Mouse (Mus musculus): Measurements from ENCODE around the gene Cux2.

Cux2 gene

DNA sequence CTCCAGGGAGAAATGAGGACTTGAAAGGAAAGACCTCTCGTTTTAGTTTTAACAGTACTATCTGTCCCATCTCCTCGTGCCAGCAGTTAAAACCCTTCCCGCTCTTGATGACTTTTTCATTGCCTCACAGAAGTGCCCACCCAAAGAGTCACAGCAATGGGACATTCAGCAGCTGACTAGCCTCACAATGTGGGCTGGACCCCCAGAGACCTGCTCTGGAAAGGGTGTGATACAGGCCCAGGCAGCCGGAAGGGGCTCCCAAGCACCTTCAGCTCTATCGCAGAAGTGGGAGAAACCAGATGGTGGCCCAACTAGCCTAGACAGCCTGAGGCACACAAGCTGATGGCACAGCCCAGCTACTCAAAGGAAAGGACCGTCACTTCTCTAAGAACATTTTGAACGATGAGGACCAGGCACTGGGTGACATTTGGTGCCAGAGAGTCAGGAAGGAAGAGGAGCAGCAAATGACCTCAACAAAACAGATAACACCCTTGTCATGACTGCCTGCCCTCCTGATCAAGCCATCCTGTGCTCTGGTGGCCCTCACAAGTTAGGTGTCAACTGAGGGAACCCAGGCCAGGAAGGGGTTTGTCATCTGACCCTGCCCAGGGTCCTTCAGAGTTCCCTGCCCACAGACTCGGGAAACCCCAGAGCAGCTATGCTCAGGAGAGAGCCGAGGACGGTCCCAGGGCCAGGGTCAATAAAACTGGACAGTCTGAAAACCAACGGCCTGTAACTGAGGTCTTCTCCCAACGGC, 214.7 kb downstream of the Cux2 start:
- no peak for DNase-seq

DNA sequence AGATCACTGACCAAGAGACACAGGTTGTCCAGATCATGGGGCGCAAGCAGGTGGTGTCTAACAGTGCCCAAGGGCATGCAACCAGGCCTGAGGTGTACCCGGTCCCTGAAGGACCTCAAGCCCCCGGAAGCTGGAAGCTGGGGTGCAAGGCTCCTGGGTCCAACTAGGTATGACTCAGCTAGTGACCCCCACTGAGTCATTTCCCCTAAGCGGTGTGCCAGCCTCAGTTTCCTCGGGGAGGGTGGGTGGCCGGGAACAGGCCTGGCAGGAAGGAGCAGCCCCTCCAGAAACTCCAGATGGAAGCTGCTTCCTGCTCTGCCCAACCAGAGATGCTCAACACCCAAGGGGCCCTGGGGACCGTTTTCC, 215.7 kb downstream of the Cux2 start:
- no peak for DNase-seq

DNA sequence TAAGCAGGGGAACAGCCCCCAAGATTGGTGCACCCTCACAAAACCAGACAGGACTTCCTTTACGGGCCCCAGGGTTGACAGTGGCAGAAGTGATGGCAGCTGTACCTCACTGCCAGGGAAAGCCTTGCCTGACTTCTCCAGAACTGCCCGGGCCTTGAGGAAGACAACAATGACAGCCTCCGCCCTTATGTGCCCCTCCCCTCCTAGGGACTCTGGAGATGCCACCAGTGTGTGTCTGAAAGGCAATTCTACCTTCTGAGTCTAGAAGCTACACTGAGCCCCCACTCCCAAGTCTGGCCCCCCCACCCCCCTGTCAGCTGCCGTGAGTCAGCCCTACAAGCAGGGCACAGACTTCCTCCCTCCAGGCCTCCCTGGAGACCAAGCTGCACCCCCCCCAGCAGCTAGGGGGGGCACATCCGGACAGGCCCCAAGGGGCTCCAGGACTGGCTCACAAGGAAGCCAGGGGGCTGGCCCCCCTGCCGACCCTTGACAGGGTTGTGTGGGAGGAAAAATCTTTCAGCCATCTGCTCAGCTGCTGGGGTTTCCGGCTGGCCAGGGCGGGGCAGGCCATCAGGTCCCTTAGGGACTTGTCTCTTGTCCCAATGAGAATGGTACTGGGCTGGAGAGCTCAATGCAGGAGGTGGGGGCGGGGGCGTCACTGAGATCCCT, 216.2 kb downstream of the Cux2 start:
- peak; percentile 50 for DNase-seq

DNA sequence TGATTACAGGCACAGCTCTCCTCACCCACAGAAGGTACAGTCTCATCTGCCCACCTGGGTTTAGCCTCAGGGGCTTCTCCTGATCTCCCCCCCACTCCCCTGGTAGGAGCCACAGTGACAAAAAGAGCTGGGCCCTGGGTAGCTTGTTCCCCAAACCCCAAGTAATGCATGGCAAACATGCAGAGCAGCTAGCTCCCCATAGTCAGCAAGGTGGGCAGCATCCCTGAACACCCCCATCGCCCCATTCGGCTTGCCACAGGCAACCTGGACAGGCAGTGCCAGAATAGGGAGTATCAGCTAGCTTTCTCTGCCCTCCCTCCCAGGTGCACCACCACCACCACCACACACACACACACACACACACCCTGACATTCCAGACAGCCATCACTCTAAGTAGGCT, 216.7 kb downstream of the Cux2 start:
- DNase-seq: no peak

DNA sequence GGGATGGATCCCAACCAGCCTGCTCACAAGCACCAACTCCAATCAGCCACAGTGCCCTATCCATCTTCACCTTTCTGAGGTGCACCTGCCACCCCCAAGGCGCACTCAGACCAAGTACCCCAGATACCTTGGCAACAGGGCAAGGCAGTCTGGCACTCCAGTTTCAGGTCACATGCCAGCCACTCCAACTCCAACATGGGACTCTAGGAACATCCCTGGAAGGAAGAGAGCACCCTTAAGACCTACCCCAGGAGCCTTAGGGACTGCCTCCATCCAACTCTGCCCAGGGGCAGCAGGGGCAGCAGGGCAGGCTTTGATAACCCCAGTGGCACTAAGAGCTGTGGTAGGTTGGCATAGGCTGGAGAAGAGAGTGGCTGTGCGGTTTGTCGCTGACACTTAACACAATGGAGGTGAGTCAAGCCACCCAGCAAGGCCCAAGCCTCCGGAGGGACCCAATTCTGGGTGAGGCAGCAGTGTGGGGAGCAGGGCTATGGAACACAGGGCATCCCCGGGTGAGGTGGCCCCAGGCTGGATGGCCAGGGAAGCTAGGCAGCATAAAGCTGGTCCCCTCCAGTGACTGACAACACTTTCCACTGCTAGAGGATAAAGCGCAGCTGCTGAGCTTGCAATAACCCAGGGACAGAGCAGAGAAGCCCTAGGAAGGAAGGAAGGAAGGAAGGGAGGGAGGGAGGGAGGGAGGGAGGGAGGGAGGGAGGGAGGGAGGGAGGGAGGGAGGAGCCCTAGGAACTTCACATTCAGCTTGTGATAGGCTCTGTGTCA, 217.3 kb downstream of the Cux2 start:
- DNase-seq: no peak

DNA sequence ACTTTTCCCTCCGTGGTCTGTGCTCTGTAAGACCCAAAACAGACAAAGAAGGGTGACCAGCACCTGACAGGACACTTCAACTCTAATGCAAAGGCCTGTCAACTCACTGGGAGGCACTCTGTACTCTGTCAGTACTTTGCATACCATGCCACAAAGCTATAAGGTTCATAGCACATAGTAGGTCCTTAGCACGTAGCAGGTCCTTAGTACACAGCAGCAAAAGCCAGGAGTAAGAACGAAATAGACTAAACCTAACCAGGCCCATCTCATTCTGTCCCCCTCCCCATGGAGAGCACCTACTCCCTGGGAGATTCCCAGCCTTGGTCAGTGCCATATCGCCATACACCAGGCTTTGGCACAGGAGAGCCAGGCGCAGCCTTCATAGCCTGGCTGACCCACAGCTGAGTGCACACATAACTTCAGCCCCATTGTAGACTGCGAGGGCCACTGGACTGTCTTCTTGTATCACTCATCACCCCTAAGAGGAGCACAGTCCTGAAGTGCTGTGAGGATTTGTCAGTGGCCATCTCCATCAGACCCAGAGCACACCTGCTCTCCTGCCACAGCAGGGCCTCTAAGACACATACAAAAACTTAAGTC, 218.8 kb downstream of the Cux2 start:
- no peak for DNase-seq

DNA sequence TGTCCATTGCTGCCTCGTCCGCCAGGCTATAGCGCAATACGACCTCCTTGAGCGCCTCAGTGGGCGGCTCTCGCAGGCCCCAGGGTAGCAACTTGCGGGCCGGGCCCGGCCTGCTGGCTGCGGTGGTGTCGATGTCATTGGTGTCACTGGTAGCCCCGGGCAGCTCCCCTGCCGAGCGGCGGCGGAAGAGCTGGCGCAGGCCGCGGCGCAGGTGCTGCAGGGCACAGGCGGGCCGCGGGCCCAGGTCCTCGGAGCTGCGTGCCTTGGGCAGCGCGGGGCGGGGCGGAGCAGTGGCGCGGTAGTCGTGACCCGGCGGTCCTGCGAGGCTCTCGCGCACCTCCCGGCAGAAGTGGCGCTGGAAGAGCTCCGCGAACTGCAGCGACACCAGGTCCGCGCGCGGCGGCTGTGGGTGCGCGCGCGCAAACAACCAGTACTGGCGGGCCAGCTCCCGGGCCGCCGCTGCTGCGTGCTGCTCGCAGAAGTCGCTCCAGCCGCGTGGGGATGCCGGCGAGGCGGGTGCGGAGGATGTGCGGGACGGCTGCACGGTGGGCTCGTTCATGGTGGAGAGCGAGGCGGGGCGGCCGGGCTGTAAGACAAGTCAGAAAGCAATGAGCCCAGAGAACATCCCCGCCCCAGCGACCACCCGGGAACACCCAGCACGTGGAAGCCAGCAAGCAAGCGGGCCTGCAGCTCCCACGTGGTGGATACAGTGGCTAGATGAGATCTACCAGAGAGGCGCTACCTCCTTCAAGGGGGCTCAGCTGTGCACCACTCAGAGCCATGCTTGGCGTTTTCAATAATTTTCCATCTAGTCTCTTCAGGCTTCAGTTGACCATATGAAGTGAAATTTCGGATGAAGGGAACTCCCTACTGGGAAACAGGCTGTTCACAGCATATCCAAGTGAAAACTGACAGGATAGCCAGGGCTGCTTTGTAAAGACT, 221.1 kb downstream of the Cux2 start:
- DNase-seq: peak; percentile 78

DNA sequence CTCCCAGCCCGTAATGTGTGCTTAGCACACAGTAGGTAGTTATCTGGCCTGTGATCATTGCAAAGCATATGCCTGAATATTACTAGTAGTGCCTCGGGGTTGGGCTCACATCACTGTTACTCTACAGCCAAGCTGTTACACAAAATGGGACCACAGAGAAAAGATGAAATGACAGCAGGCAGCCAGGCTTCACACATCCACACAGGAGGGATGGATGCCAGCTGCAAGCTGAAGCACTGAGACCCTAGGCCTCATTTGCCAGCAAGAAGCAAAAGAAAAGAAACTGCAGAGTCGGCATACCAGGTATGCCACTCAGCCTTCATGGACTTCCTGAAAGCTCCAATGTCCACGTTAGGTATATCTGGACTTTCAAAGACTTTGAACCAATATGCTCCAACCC, 222.0 kb downstream of the Cux2 start:
- no peak for DNase-seq

DNA sequence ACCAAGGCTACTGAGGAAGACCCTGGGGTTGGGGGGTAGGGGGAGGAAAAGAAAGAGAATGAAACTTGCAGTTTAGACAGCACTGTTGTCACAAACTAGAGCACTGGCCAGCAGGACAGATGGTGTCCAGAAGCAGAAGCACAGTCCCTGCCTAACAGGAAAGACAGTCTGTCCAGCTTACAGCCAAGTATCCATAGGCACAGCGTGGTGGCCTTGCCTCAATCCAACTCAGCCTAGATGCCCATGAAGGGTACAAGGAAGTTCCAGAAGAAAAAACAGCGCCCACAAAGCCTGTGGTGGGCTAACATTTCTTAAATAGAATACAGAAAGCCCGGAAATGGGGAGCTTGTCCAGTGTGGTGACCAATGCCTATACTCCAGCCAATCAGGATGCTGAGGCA, 224.3 kb downstream of the Cux2 start:
- DNase-seq: no peak

DNA sequence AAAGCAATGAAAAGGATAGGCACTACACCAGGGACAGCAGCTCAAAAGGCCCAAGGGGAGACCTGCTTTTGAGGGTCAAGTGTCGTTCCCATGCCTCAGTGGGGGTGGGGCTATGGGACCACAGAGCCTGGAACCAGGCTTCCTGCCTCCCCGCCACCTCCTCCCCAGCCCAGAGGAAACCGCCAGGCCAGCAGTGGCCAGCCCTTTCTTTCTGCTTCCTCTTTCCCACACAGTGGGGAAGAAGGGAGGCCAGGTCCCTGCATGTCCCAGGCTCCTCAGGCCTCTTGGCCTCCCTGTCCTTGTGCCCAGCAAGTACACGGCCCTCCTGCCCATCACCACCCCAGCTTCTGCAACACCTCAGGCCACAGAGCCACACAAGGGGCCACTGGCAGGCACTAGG, 225.8 kb downstream of the Cux2 start:
- no peak for DNase-seq

DNA sequence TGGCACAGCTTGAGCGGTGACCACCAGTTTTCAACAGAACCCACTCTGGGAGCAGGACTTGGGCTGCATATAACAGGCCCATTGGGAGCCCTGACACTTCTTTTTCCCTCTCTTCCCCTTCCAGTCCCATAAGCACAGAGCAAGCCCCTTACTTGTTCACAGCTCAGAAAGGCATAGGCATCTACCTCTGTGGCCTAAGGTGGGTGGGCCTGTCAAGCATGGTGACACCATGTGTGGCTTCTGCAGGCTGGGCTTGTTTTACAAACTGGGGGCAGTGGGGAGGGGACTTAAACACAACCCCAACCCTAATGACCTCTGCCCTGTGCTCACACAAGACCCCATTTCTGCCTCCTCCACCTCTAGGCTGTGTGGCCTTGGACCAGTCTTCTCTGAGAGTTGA, 226.2 kb downstream of the Cux2 start:
- no peak for DNase-seq

DNA sequence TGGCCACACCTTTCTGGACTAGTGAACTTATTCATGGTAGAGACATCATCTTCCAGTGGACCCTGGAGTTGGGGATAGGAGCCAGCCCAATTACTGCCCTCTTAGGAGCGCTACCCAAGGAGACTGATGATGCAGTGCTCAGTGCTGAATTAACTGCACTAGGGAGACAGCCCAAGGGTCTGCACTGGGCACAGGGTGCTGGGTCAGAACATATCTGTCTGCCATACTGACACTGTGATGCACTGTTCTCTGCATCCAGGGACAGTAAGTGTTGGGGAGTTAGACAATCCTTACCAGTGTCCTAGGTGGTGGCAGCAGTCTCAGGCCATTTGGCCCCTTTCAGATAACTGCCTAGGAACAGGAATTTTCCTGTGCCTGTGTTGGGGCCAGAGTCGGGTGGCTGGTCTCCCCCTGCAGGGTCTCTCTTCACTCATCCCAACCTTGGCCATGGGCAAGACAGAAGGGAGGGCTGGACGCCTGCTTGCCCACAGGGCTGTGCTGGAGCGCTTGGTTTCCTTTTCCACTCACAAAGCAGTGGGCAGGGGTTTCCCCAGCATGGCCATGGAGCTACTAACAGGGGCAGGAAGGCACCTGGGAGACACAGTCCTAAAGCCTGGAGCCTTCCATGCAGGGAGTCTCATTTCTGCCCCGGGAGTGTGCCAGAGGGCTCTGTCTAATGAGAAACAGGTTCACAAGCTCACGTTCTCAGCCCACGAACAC, 227.0 kb downstream of the Cux2 start:
- no peak for DNase-seq

DNA sequence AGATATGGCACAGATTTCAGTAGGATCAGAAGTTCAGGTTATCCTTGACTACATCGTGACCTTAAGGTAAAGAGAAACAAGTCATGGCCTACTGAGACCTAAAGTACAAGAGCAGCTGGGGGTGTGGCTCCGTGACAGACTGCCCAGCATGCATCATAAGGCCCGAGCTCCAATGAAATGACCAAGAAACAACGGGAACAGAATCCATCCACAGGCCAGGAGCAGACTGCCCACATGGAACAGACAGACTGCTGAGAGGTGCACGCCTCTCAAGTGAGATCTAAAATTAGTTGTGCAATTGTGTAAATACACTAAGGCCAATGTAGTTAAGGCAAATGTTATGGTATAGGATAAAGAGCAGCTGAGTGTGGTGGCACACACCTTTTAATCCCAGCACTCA, 228.3 kb downstream of the Cux2 start:
- DNase-seq: no peak

DNA sequence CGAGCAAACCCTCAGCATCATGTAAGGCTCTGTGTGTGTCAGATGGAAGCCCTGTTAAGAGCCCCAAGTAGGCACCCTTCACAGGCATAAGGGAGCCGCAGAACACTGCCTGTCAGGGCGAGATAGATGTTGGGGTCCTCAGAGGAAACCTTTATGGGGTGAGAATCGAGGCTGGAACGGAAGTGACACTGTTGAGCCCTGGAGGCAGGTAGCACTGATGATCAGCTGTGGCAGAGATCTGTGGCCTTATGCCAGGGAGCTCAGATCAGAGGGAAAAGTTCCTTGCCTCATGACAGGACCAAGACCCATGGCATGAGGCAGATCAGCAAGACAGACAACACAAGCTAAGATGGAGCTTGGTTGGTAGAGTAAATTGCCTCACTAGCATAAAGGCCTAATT, 228.8 kb downstream of the Cux2 start:
- DNase-seq: no peak

DNA sequence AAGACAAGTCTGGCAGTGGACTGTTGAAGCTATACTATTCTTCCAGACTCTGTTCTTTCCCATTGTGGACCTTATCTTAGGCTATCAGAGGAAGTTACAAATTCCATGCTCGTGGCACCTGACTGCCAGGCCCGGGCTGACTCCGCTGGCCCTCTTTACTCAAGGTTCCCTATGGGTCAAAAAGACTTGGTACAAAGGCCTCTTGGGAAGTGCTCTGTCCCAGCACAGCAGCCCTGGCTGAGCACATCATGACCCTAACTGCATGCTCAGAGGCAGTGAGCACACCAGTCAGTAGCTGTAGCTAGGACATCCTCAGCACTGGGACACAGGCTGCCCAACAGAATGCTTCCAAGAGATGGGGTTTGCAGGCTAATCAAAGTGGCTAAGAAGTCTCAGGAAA, 229.2 kb downstream of the Cux2 start:
- DNase-seq: no peak

DNA sequence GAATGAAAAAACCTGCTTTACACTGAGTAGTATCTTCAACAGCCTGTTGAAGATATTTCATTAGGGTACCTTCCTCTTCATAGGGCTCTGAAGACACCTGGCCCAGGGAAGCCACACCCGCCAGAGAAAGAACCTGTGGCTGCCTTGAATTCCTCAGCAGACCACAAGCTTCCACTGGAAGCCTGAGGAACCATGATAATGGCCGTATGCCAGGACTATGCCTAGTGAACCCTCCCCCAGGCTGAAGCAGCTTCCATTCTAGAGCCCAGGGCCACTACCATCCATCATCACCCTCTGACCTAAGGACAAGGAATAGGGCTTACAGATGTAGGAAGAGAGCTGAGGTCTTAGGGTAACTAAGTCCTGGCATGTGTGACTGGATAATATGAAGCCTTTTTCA, 229.7 kb downstream of the Cux2 start:
- DNase-seq: no peak

DNA sequence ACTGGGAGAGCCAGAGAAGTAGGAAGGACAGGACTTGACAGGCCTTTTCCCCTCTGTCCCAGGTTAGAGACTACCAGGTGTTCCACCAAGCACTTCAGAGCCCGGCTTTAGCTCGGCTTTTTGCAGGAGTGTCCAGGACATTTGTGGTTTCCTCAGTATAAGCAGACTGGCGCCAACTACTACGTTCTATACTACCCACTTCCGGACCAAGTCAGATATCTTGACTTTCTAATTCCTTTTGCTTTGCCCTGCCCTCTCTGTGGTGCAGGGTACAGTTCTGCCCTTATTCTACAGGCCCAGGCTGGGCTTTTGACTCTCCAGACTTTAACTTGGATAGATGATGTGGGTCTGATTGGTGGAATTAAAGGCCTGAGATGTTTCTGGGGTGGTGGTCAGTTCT, 230.3 kb downstream of the Cux2 start:
- DNase-seq: no peak

DNA sequence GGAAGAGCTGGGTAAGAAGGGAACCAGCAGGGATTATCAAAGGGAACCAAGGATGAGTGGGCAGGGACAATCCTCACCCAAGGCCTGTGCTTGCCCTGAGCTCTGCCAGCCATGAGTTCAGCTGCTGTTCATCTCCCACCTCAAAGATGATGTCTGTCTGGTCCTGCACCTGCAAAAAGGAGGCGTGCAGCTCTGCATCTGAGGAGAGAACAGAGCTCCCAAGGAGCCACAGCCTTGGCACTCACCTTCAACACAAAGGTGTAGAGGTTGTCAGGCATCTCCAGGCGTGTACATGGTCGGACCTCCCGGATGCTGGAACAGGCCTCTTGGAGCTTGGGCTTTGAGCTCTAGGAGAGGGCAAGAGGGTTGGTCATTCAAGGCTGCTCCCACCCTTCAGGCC, 231.0 kb downstream of the Cux2 start:
- DNase-seq: no peak

DNA sequence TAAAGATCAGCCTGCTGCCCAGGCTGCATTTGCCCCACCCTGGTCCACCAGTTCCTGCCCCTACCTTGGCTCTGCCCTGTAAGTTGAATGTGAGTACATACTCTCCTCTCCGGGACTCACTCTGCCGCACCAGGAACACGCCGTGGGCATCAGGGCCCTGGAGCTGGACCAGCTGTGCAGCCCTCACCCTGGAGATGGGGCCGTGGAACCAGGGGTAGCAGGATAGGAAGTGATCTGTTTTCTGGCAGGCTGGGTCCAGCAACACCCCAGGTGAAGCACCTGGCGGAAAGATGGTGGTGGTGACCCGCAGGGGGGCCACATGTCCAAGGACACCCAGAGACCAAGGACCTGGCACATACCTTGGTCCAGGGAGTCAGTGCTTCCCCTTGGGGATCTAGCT, 231.5 kb downstream of the Cux2 start:
- no peak for DNase-seq

DNA sequence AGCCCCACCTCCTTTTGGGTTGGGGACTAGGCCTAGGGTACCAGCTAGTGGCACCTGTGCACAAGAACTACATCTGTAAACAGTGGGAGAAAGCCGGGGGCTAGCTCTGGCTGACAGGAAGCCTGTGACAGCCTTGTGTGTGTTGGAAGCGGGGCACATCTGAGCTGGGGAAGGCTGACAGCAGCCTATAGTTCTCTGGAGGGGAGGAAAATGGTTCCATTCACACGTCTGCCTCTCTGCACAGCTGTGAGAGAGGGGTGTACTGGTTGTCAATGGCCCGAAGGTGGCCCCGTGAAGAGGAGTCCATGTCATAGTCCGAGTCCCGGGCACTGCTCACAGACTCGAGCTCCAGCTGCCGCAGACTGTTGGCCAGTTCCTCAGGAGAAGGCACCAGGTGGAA, 232.4 kb downstream of the Cux2 start:
- no peak for DNase-seq

DNA sequence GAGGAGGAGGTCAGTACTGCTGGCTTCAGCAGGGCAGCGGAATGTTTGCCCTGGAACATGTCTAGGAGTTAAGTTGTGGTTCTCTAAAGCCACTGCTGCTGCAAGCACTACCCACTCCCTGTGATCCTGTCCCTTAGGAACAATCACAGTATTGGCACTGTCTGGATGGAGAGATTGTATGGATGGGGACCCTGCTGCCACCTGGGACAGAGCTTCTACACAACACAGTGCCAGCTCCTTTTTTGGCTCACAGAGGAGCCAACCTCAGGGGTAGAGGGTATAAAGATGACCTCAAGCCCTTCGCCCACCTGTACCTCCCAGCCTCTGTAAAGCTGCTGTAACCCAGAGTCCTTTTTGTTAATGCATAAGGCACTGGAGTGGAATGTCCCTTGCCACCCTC, 233.3 kb downstream of the Cux2 start:
- no peak for DNase-seq

DNA sequence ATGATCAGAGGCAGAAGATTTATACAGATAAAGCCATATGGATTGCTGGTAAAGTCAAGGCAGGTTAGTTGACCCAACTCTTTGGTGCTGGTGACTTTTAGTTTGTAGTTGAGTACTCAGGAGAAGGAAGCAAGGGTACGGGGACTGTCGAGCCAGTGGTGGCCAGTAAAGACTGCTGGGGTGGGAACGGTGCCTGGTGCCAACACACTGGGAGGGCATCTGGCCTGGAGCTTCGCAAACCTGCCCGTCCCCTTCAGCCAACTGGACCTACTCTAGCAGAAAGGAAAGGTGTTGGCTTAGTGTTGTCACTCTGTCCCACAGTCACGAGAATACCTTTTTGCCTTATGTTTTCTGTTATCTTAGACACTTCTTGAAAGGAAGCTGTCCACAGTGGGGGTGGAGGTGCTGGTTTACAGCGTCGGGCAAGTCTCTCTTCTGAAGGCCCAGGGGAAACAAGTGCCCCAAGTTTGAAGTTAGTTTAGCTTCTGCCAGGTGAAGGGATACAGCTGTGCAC, 234.0 kb downstream of the Cux2 start:
- DNase-seq: no peak

Data from retina, postnatal 1 day (tissue).